Mouse (Mus musculus) heart, adult 2 months (tissue): ENCODE results near the gene Cyb5r2. TPM values are rescaled to one million over a fixed set of nuclear protein-coding genes. Genes with fewer than 3 reads are reported as not detected.

Experiments
- DNase-seq, 2 experiments: peaks; one replicate each; pipeline ENCODE4 v3.0.0; 2021
- H3K27ac ChIP-seq: fragments of 200-600 bp; 2 replicates; pipeline ENCODE4 v1.8.1; 2022
- H3K27me3 ChIP-seq: fragments of 200-500 bp; 2 replicates; pipeline ENCODE4 v1.6.1; 2012; ENCODE audit warnings: mild to moderate bottlenecking, low read length, inconsistent platforms, mixed read lengths; ENCODE audit not compliant: control insufficient read depth, insufficient read depth
- H3K36me3 ChIP-seq: fragments of 200-500 bp; 2 replicates; pipeline ENCODE4 v1.6.1; 2012; ENCODE audit warnings: low read length, inconsistent platforms; ENCODE audit not compliant: control insufficient read depth, insufficient read depth
- H3K4me1 ChIP-seq: fragments of 200-500 bp; 2 replicates; pipeline ENCODE4 v1.6.1; 2011; ENCODE audit warnings: low read length; ENCODE audit not compliant: control insufficient read depth, insufficient read depth
- H3K4me3 ChIP-seq: fragments of 200-600 bp; 2 replicates; pipeline ENCODE4 v1.8.1; 2022
- H3K79me2 ChIP-seq: fragments of 200-500 bp; replicated peaks from 2 replicates; pipeline ENCODE4 v1.6.1; 2012; ENCODE audit warnings: mild to moderate bottlenecking, inconsistent platforms, low read length, moderate library complexity, mixed read lengths; ENCODE audit not compliant: control insufficient read depth, insufficient read depth
- H3K9ac ChIP-seq: fragments of 200-500 bp; 2 replicates; pipeline ENCODE4 v1.6.1; 2012; ENCODE audit warnings: low read depth, mild to moderate bottlenecking, control low read depth, inconsistent platforms, low read length, mixed read lengths
- CTCF ChIP-seq: fragments of 200-600 bp; IDR thresholded peaks from 2 replicates; pipeline ENCODE4 v1.8.1; 2022; ENCODE audit warnings: antibody characterized with exemption, mild to moderate bottlenecking, moderate library complexity
- EP300 ChIP-seq: fragments of 200-500 bp; IDR thresholded peaks from 2 replicates; pipeline ENCODE4 v1.6.1; 2011; ENCODE audit warnings: low read depth, low read length, control low read depth; ENCODE audit not compliant: insufficient read depth
- POLR2A ChIP-seq: fragments of 200-500 bp; IDR thresholded peaks from 2 replicates; pipeline ENCODE4 v1.6.1; 2011; ENCODE audit warnings: mild to moderate bottlenecking, low read depth, low read length, control low read depth; ENCODE audit not compliant: insufficient read depth
- WGBS: fragments of 180-500 bp; shearing (Covaris S2); methylation state at CpG from one replicate; pipeline ENCODE4 v1.1.7; 2018; 5-methylcytosine and 5-hydroxymethylcytosine counted together
- intact Hi-C: fragments of 180-260 bp; cut with DNase I; formaldehyde crosslinking; loops from one replicate; pipeline ENCODE4 v1.15.1; 2025
- long read RNA-seq: library from polyadenylated mRNA; stranded (forward); transcript quantifications from one replicate; pipeline ENCODE4 v2.0.0, GENCODE M21; 2021
- polyA plus RNA-seq: library from polyadenylated mRNA; depleted of rRNA; stranded (reverse); fragments of >200 nt; gene quantifications from 2 replicates; pipeline ENCODE4 v1.2.3, GENCODE M21; 2012; rRNA removed
- total RNA-seq, 2 experiments: library from RNA; stranded (reverse); gene quantifications; 2 replicates each; pipeline ENCODE4 v1.2.3; 2021

Gene Cyb5r2
- not detected for total RNA-seq
- polyA plus RNA-seq: 0.08 TPM in 1 of 2 replicates, not detected in the other
- long read RNA-seq: 0 reads

GRCm38 (mm10) chr7:107757308-107758151 lies at the start of gene Cyb5r2:
Cyb5r2 (minus strand) TSS chr7:107758032.
- Histone ChIP-seq H3K9ac (no peak within 1 kb of the TSS), H3K36me3 (no peaks in the 10 kb centered on the region), H3K4me1 (no peaks in the 10 kb centered on the region), H3K27ac (no peak within 1 kb of the TSS), H3K27me3 (no peaks in the 10 kb centered on the region), H3K4me3 (no peak within 1 kb of the TSS), H3K79me2 (no peaks in the 10 kb centered on the region)
- WGBS: 18% methylated on average over 23 of the region's 23 CpGs
- intact Hi-C loops: no loop called here
- peak in 1 of 2 experiments; percentile 16 for DNase-seq
- TF ChIP-seq EP300 (no peak), POLR2A (no peak), CTCF (no peak)

GRCm38 (mm10) chr7:107802138-107802537 lies 44.3 kb upstream of the Cyb5r2 start:
- Histone ChIP-seq H3K79me2 (no peaks in the 10 kb centered on the region), H3K27me3 (no peaks in the 10 kb centered on the region), H3K4me3 (no peak overlapping the region), H3K4me1 (no peaks in the 10 kb centered on the region), H3K36me3 (no peaks in the 10 kb centered on the region), H3K9ac (no peak overlapping the region), H3K27ac (no peak overlapping the region)
- no peak for TF ChIP-seq CTCF
- DNase-seq: no peak
- intact Hi-C loops: no loop called here
- WGBS: 53% methylated on average over 3 of the region's 3 CpGs

- TF ChIP-seq EP300 (no peak), POLR2A (no peak), CTCF (no peak)
- no peak for DNase-seq
- H3K27me3 ChIP-seq: no peaks in the 10 kb centered on the region
- H3K36me3 ChIP-seq: no peaks in the 10 kb centered on the region
- H3K79me2 ChIP-seq: no peaks in the 10 kb centered on the region
- no peak within 1 kb of the TSS for H3K27ac ChIP-seq
- no peak within 1 kb of the TSS for H3K4me3 ChIP-seq
- no peaks in the 10 kb centered on the region for H3K4me1 ChIP-seq
- H3K9ac ChIP-seq: no peak within 1 kb of the TSS
- intact Hi-C loops: no loop called here
- 69% methylated on average over 2 of the region's 2 CpGs for WGBS
Measured at GRCm38 (mm10) chr7:107801108-107801507, 43.3 kb upstream of the Cyb5r2 start, which contains the start of gene Ovch2. Ovch2 (minus strand) TSS chr7:107801208.

GRCm38 (mm10) chr7:107796500-107796899 lies 38.7 kb upstream of the Cyb5r2 start:
- Histone ChIP-seq H3K79me2 (no peaks in the 10 kb centered on the region), H3K36me3 (no peaks in the 10 kb centered on the region), H3K4me3 (no peak overlapping the region), H3K9ac (no peak overlapping the region), H3K27me3 (no peaks in the 10 kb centered on the region), H3K27ac (no peak overlapping the region), H3K4me1 (no peaks in the 10 kb centered on the region)
- DNase-seq: no peak
- WGBS: 70% methylated on average over 2 of the region's 2 CpGs
- TF ChIP-seq CTCF (no peak), EP300 (no peak)
- intact Hi-C loops: no loop called here

GRCm38 (mm10) chr7:107787977-107788620 lies 30.3 kb upstream of the Cyb5r2 start:
- intact Hi-C loops: no loop called here
- Histone ChIP-seq H3K4me1 (no peaks in the 10 kb centered on the region), H3K36me3 (no peaks in the 10 kb centered on the region), H3K27me3 (no peaks in the 10 kb centered on the region), H3K9ac (no peak overlapping the region), H3K4me3 (no peak overlapping the region), H3K79me2 (no peaks in the 10 kb centered on the region), H3K27ac (no peak overlapping the region)
- TF ChIP-seq EP300: no peak
- peak; percentile 78 for TF ChIP-seq CTCF
- no peak for DNase-seq
- 54% methylated on average over 3 of the region's 3 CpGs for WGBS

- no peak for DNase-seq
- intact Hi-C loops: loop anchor here (2.0 kb wide), 1 partner anchor 31 kb away; no protein-coding TSS in a partner anchor
- Histone ChIP-seq H3K27ac (no peak overlapping the region), H3K9ac (no peak overlapping the region), H3K4me1 (no peaks in the 10 kb centered on the region), H3K4me3 (no peak overlapping the region), H3K79me2 (no peaks in the 10 kb centered on the region), H3K36me3 (no peaks in the 10 kb centered on the region), H3K27me3 (no peaks in the 10 kb centered on the region)
- 42% methylated on average over 4 of the region's 4 CpGs for WGBS
- peak; percentile 83 for TF ChIP-seq CTCF
- TF ChIP-seq EP300: no peak
- no peak for TF ChIP-seq POLR2A
Measured at GRCm38 (mm10) chr7:107779611-107780010, 21.8 kb upstream of the Cyb5r2 start.
